Mouse (Mus musculus): ENCODE results near the gene Pik3r2. TPM values are rescaled to one million over a fixed set of nuclear protein-coding genes. Genes with fewer than 3 reads are reported as not detected.

Gene Pik3r2
- total and polyA plus RNA-seq, 2 experiments from 2014 or later = 32.5 to 36.6 TPM

DNA sequence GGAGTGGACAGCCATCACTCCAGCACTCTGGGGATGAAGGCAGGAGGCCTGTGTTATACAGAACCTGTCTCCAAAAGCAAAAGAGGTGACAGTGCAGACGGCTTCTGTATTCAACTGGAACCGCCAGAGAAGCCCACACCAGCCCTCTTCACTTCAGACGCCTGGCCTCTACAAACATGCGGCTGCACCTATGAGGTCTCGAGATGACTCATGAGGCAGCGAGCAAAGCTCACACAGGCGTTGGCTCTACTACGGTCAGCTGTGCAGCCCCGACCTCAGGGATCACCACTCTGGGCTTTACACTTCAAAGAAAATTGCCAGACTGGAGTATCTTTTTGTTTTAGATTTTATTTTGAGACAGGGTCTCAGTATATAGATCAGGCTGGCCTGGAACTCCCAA, 3.6 kb downstream of the Pik3r2 start:
- H3K4me1 ChIP-seq (ENCODE audit: control insufficient read depth, insufficient read depth) = peaks cover 23% of the 10 kb centered on the region
- H3K27ac ChIP-seq (ENCODE audit: low read depth) = no peak overlapping the region
- H3K27me3 ChIP-seq (ENCODE audit: control insufficient read depth, insufficient read depth, low read length) = no peaks in the 10 kb centered on the region
- ATAC-seq (ENCODE audit: insufficient read depth, low read depth) (no peak), DNase-seq (ENCODE audit: low spot score) (no peak)
- whole genome bisulfite sequencing = 78% methylated on average over 9 of the region's 9 CpGs
- no peaks in the 10 kb centered on the region for H3K9me3 ChIP-seq (replicated peaks; ENCODE audit: control insufficient read depth, low read length)
- H3K9ac ChIP-seq (replicated peaks; ENCODE audit: low read depth, low read length) = peak overlapping the region; percentile 21
- no peak overlapping the region for H3K4me2 ChIP-seq (ENCODE audit: low read depth, low read length)
- peaks cover 31% of the 10 kb centered on the region for H3K36me3 ChIP-seq (replicated peaks; ENCODE audit: control insufficient read depth, insufficient read depth, low read length)
- H3K4me3 ChIP-seq (ENCODE audit: low read depth, low read length) = no peak overlapping the region
- TF ChIP-seq CTCF (IDR thresholded peaks at IDR 0.05; ENCODE audit: low read depth) = no peak

DNA sequence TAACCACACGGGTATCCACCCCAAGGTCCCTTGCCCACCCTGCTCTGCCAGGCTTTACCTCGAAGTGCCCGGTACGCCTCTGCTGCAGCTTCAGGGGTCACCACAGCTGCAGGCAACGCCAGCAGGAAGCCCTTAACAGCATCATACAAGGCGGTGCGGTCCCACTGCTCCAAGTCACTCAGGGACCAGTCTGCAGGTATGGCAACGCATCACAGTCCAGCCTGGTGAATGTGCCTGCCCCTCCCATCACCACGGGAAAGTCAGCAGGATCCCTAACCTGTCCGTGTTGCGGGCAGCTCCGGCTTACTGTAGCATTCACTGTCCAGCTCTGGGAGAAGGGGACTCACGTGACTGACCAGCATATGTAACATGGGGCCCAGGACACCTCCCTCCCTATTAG, 4.4 kb downstream of the Pik3r2 start:
- Histone ChIP-seq H3K27me3 (ENCODE audit: control insufficient read depth, insufficient read depth, low read length) (no peaks in the 10 kb centered on the region), H3K9ac (replicated peaks; ENCODE audit: low read depth, low read length) (no peak overlapping the region), H3K4me1 (ENCODE audit: control insufficient read depth, insufficient read depth) (peaks cover 18% of the 10 kb centered on the region), H3K27ac (ENCODE audit: low read depth) (no peak overlapping the region), H3K36me3 (replicated peaks; ENCODE audit: control insufficient read depth, insufficient read depth, low read length) (peaks cover 34% of the 10 kb centered on the region), H3K9me3 (replicated peaks; ENCODE audit: control insufficient read depth, low read length) (no peaks in the 10 kb centered on the region), H3K4me3 (ENCODE audit: low read depth, low read length) (no peak overlapping the region), H3K4me2 (ENCODE audit: low read depth, low read length) (no peak overlapping the region)
- DNase-seq (ENCODE audit: low spot score) (no peak), ATAC-seq (ENCODE audit: insufficient read depth, low read depth) (no peak)
- WGBS = 94% methylated on average over 13 of the region's 13 CpGs
- no peak for TF ChIP-seq CTCF (IDR thresholded peaks at IDR 0.05; ENCODE audit: low read depth)
- no peak for TF ChIP-seq EP300 (IDR thresholded peaks at IDR 0.05; ENCODE audit: low read depth)

DNA sequence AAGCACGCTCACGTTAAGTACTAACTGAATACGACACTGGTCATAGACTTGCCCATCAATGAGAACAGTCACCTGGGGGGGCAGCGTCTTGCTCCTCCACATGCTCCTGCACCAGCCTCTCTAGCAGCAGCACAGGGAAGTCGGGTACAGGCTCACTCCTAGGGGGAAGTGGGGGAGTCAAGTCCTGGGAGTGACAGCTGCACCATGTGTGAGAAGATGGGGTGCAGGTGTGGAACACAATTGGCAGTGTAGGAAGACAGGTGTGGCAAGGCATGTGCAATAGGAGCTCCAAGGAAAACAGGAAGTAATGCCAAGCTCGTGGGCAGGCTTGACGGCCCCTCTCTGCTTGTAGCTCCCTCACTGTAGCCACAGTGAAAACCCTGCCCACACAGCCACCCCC, 5.3 kb downstream of the Pik3r2 start:
- H3K9ac ChIP-seq (replicated peaks; ENCODE audit: low read depth, low read length) = no peak overlapping the region
- 86% methylated on average over 7 of the region's 7 CpGs for WGBS

DNA sequence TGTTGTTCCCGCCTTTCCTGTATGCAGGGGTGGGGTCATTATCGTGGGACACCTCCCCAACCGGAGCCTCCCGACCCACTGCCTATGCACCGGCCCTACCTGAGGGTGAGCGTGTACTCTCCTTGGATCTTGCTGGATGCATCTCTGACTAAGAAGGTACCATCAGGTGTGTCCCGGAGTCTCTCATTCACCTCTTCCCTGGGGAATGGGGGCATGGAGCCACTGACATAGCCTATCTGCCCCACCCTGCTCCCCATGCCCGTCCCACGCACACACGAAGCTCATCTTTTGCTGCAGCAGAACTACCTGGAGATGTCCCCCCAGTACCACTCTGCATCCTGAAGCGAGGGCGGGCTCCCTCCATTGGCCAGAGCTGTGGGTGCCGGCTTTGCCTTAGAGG, 5.8 kb downstream of the Pik3r2 start:
- H3K9ac ChIP-seq (replicated peaks; ENCODE audit: low read depth, low read length) = no peak overlapping the region
- H3K27me3 ChIP-seq (ENCODE audit: control insufficient read depth, insufficient read depth, low read length) = no peaks in the 10 kb centered on the region
- no peak overlapping the region for H3K27ac ChIP-seq (ENCODE audit: low read depth)
- no peaks in the 10 kb centered on the region for H3K9me3 ChIP-seq (replicated peaks; ENCODE audit: control insufficient read depth, low read length)
- peaks cover 26% of the 10 kb centered on the region for H3K4me1 ChIP-seq (ENCODE audit: control insufficient read depth, insufficient read depth)
- ATAC-seq (ENCODE audit: insufficient read depth, low read depth) (no peak), DNase-seq (ENCODE audit: low spot score) (no peak)
- 95% methylated on average over 13 of the region's 13 CpGs for WGBS
- no peak overlapping the region for H3K4me2 ChIP-seq (ENCODE audit: low read depth, low read length)
- no peak overlapping the region for H3K4me3 ChIP-seq (ENCODE audit: low read depth, low read length)
- peaks cover 34% of the 10 kb centered on the region for H3K36me3 ChIP-seq (replicated peaks; ENCODE audit: control insufficient read depth, insufficient read depth, low read length)
- no peak for TF ChIP-seq CTCF (IDR thresholded peaks at IDR 0.05; ENCODE audit: low read depth)
- TF ChIP-seq EP300 (IDR thresholded peaks at IDR 0.05; ENCODE audit: low read depth) = no peak

More for the DNA sequence above, 5.3 kb downstream of the Pik3r2 start:
- Histone ChIP-seq H3K27ac (ENCODE audit: low read depth) (no peak overlapping the region), H3K4me3 (ENCODE audit: low read depth, low read length) (no peak overlapping the region), H3K9me3 (replicated peaks; ENCODE audit: control insufficient read depth, low read length) (no peaks in the 10 kb centered on the region), H3K36me3 (replicated peaks; ENCODE audit: control insufficient read depth, insufficient read depth, low read length) (peaks cover 34% of the 10 kb centered on the region), H3K4me1 (ENCODE audit: control insufficient read depth, insufficient read depth) (peaks cover 26% of the 10 kb centered on the region), H3K4me2 (ENCODE audit: low read depth, low read length) (no peak overlapping the region), H3K27me3 (ENCODE audit: control insufficient read depth, insufficient read depth, low read length) (no peaks in the 10 kb centered on the region)
- TF ChIP-seq CTCF (IDR thresholded peaks at IDR 0.05; ENCODE audit: low read depth) (no peak), EP300 (IDR thresholded peaks at IDR 0.05; ENCODE audit: low read depth) (no peak)
- no peak for DNase-seq (ENCODE audit: low spot score)
- ATAC-seq (ENCODE audit: insufficient read depth, low read depth) = no peak

DNA sequence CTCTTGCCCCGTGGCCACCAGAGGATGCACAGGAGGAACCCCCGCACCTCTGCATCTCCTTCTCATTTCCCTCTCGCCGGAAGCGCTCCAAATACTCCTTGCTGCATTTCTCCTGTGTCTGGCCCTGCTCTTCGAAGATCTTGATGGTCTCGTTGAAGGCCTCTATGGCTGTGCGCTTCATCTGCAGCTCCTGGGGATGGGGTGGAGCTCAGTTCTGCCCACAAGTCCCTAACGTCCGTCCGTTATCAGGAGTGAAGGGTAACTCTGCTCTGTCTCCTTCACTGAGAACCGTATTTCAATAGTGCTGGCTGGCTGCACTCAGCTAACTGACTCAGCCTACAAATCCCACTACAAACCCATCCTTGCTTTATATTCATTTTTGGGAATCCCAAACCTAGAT, 6.7 kb downstream of the Pik3r2 start:
- peaks cover 34% of the 10 kb centered on the region for H3K36me3 ChIP-seq (replicated peaks; ENCODE audit: control insufficient read depth, insufficient read depth, low read length)
- DNase-seq (ENCODE audit: low spot score) (no peak), ATAC-seq (ENCODE audit: insufficient read depth, low read depth) (no peak)
- H3K9me3 ChIP-seq (replicated peaks; ENCODE audit: control insufficient read depth, low read length) = no peaks in the 10 kb centered on the region
- H3K4me3 ChIP-seq (ENCODE audit: low read depth, low read length) = no peak overlapping the region
- TF ChIP-seq CTCF (IDR thresholded peaks at IDR 0.05; ENCODE audit: low read depth) (no peak), EP300 (IDR thresholded peaks at IDR 0.05; ENCODE audit: low read depth) (no peak)
- 72% methylated on average over 12 of the region's 12 CpGs for WGBS
- no peak overlapping the region for H3K27ac ChIP-seq (ENCODE audit: low read depth)
- H3K9ac ChIP-seq (replicated peaks; ENCODE audit: low read depth, low read length) = no peak overlapping the region
- no peak overlapping the region for H3K4me2 ChIP-seq (ENCODE audit: low read depth, low read length)
- no peaks in the 10 kb centered on the region for H3K27me3 ChIP-seq (ENCODE audit: control insufficient read depth, insufficient read depth, low read length)
- peaks cover 20% of the 10 kb centered on the region for H3K4me1 ChIP-seq (ENCODE audit: control insufficient read depth, insufficient read depth)

DNA sequence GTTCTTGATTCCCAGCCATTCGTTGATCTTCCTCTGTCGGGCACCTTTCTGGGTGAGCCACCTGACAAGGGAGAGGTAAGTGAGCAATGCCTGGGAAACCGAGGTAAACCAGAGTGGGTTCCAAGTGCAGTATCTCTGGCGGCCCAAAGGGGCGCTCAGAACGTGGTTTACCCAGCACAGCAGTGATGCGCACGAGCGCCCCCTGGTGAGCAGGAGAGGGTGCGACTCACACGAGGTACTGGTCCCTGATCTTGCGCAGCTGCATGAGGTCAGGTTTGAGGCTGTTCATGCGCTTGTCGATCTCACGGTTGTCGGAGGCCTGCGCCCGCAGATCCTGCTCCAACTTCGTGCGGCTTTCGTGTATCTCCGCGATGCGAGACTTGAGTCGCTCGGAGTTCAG, 7.2 kb downstream of the Pik3r2 start:
- ATAC-seq (ENCODE audit: insufficient read depth, low read depth) = peak; percentile 64
- no peaks in the 10 kb centered on the region for H3K9me3 ChIP-seq (replicated peaks; ENCODE audit: control insufficient read depth, low read length)
- TF ChIP-seq EP300 (IDR thresholded peaks at IDR 0.05; ENCODE audit: low read depth) (no peak), CTCF (IDR thresholded peaks at IDR 0.05; ENCODE audit: low read depth) (peak; percentile 100)
- no peak overlapping the region for H3K4me3 ChIP-seq (ENCODE audit: low read depth, low read length)
- H3K27ac ChIP-seq (ENCODE audit: low read depth) = no peak overlapping the region
- H3K4me2 ChIP-seq (ENCODE audit: low read depth, low read length) = no peak overlapping the region
- no peaks in the 10 kb centered on the region for H3K27me3 ChIP-seq (ENCODE audit: control insufficient read depth, insufficient read depth, low read length)
- 11% methylated on average over 26 of the region's 26 CpGs for WGBS
- peaks cover 34% of the 10 kb centered on the region for H3K36me3 ChIP-seq (replicated peaks; ENCODE audit: control insufficient read depth, insufficient read depth, low read length)
- peaks cover 18% of the 10 kb centered on the region for H3K4me1 ChIP-seq (ENCODE audit: control insufficient read depth, insufficient read depth)
- H3K9ac ChIP-seq (replicated peaks; ENCODE audit: low read depth, low read length) = no peak overlapping the region
- DNase-seq (ENCODE audit: low spot score) = peak; percentile 88

All from heart, postnatal 0 days (tissue).